In genomic region chr5:116444517-116444916, GRCm38 (mm10) we compare ENCODE assay signal across 10 mouse cellular contexts. TPM values are rescaled to one million over a fixed set of nuclear protein-coding genes. Genes with fewer than 3 reads are reported as not detected.
DNase-seq lines count a peak whose midpoint lies in the region; ATAC-seq and TF ChIP-seq lines count a peak whose summit lies in the region.
"Had no signal": no experiment of that assay in that cellular context is flagged by ENCODE, and none has a peak within 500 bp of the region (broad histone marks: within the 10 kb centered on the region; RNA-seq: fewer than 3 reads in every experiment).

No protein-coding gene starts in this region.

- no peak overlapping the region for H3K4me2 ChIP-seq in limb, embryonic 13.5 days (replicated peaks)

- no peaks in the 10 kb centered on the region for H3K27me3 ChIP-seq in heart, adult 2 months (ENCODE audit: control insufficient read depth, insufficient read depth, low read length)
- peaks cover 35% of the 10 kb centered on the region for H3K27me3 ChIP-seq in limb, embryonic 13.5 days

- no peak for TF ChIP-seq EP300 in heart, adult 2 months (IDR thresholded peaks at IDR 0.05; ENCODE audit: insufficient read depth, low read depth, low read length)

- peak; percentile 23 to 39 for DNase-seq in heart, adult 2 months
- DNase-seq in heart, postnatal 10 days = no peak
- peak; percentile 19 for DNase-seq in lung, postnatal 10 days
- no peak for DNase-seq in lung, adult 2 months
- DNase-seq in brain, embryonic 14.5 days (ENCODE audit: low read depth) = no peak
- DNase-seq in spleen, postnatal 14 days (ENCODE audit: low spot score in 2 of 2) = no peak
- no peak for DNase-seq in thymus, postnatal 10 days (ENCODE audit: low spot score in 2 of 2)
- DNase-seq: spleen, adult 18-20 months had no signal

- H3K4me3 ChIP-seq in heart, adult 2 months = no peak overlapping the region
- H3K4me3 ChIP-seq in lung, adult 2 months (replicated peaks; ENCODE audit: extremely low read depth, low read depth, low read length) = no peak overlapping the region
- H3K4me3 ChIP-seq in limb, embryonic 13.5 days = no peak overlapping the region

- H3K9me3 ChIP-seq in limb, embryonic 13.5 days = no peaks in the 10 kb centered on the region

- H3K4me1 ChIP-seq in heart, adult 2 months (ENCODE audit: control insufficient read depth, insufficient read depth, low read length) = peaks cover 2% of the 10 kb centered on the region; the same call in 1 of the 2 replicates
- H3K4me1 ChIP-seq in lung, adult 2 months (ENCODE audit: control insufficient read depth, insufficient read depth, low read length) = no peaks in the 10 kb centered on the region; the same call in 1 of the 2 replicates
- peaks cover 15% of the 10 kb centered on the region for H3K4me1 ChIP-seq in limb, embryonic 13.5 days

- peak; percentile 52 for TF ChIP-seq CTCF in heart, adult 2 months (IDR thresholded peaks at IDR 0.05)
- no peak for TF ChIP-seq CTCF in lung, adult 2 months (IDR thresholded peaks at IDR 0.05; ENCODE audit: insufficient read depth, low read length)
- TF ChIP-seq CTCF in brain, embryonic 14.5 days (IDR thresholded peaks at IDR 0.05; ENCODE audit: borderline replicate concordance, extremely low read depth, insufficient read depth, insufficient read length) = peak; percentile 37; the same call in 1 of the 2 replicates

- no peak for TF ChIP-seq POLR2A in heart, adult 2 months (IDR thresholded peaks at IDR 0.05; ENCODE audit: insufficient read depth, low read depth, low read length)
- TF ChIP-seq POLR2A in lung, adult 2 months (IDR thresholded peaks at IDR 0.05; ENCODE audit: borderline replicate concordance, extremely low read depth, low read depth, low read length) = no peak
- no peak for TF ChIP-seq POLR2A in brain, embryonic 14.5 days (IDR thresholded peaks at IDR 0.05; ENCODE audit: borderline replicate concordance, extremely low read depth, insufficient read depth, insufficient read length, poor library complexity, severe bottlenecking)

- peak overlapping the region; percentile 66 for H3K27ac ChIP-seq in heart, adult 2 months
- no peak overlapping the region for H3K27ac ChIP-seq in limb, embryonic 13.5 days

- intact Hi-C loops in heart, adult 2 months (cut with DNase I) = no loop called here
- intact Hi-C loops in heart, postnatal 10 days (cut with DNase I) = no loop called here

- no peaks in the 10 kb centered on the region for H3K36me3 ChIP-seq in heart, adult 2 months (ENCODE audit: control insufficient read depth, insufficient read depth, low read length)
- H3K36me3 ChIP-seq in limb, embryonic 13.5 days = no peaks in the 10 kb centered on the region

- no peaks in the 10 kb centered on the region for H3K79me2 ChIP-seq in heart, adult 2 months (replicated peaks; ENCODE audit: control insufficient read depth, insufficient read depth, low read length)

- 57% methylated on average over 27 of the region's 27 CpGs for WGBS in heart, adult 2 months
- 74% methylated on average over 27 of the region's 27 CpGs for whole genome bisulfite sequencing in lung, adult 2 months
- 57% methylated on average over 27 of the region's 27 CpGs for WGBS in limb, embryonic 13.5 days

- H3K9ac ChIP-seq in heart, adult 2 months (ENCODE audit: low read depth, low read length) = peak overlapping the region; percentile 28; the same call in 1 of the 2 replicates
- H3K9ac ChIP-seq in limb, embryonic 13.5 days = peak overlapping the region; percentile 13; the same call in 1 of the 2 replicates

- no peak for ATAC-seq in limb, embryonic 13.5 days (ENCODE audit: low FRiP score, low read depth)

RNA-seq across cellular contexts. Expression of gene Hspb8, which starts 21.9 kb away (rescaled TPM):
- 100 to 1,000 TPM; 419 to 483 TPM for total RNA-seq in heart, adult 2 months (2021)
- polyA plus RNA-seq in heart, adult 2 months (2012; rRNA removed) = 552 and 677 TPM in 2 replicates
- total RNA-seq in heart, postnatal 10 days (2021) = 100 to 1,000 TPM; 155 to 178 TPM
- polyA plus RNA-seq in lung, adult 2 months (2012; rRNA removed) = 57.7 and 72.4 TPM in 2 replicates
- 7.3 and 7.8 TPM in 2 replicates for polyA plus RNA-seq in brain, embryonic 14.5 days (2012; rRNA removed)
- 13.5 and 13.8 TPM in 2 replicates for polyA plus RNA-seq in limb, embryonic 13.5 days (2015; fragmentation: Nextera tagmentation; extraction: Ambion mirVana)
- total RNA-seq: monocyte, adult 5-6 weeks had no signal

Comparison
In these comparisons a context has a peak if more than half of its experiments do, and no peak if none do; other contexts are left out.
1. DNase-seq: peak in heart, adult 2 months (2 of 2) and lung, postnatal 10 days (single experiment); none in heart, postnatal 10 days (0 of 2), lung, adult 2 months (single experiment), brain, embryonic 14.5 days (single experiment), spleen, postnatal 14 days (0 of 2) and thymus, postnatal 10 days (0 of 2).